Mouse (Mus musculus): Measurements from ENCODE around the gene Armc6. TPM values are rescaled to one million over a fixed set of nuclear protein-coding genes. Genes with fewer than 3 reads are reported as not detected.
"Not testable (repeated sequence)": the region's sequence is repeated elsewhere in the genome, so short reads cannot be mapped to it uniquely, and the experiment has no call there.

Armc6 gene
- polyA plus RNA-seq, 1 experiment from 2014 or later: 33.4 TPM

DNA sequence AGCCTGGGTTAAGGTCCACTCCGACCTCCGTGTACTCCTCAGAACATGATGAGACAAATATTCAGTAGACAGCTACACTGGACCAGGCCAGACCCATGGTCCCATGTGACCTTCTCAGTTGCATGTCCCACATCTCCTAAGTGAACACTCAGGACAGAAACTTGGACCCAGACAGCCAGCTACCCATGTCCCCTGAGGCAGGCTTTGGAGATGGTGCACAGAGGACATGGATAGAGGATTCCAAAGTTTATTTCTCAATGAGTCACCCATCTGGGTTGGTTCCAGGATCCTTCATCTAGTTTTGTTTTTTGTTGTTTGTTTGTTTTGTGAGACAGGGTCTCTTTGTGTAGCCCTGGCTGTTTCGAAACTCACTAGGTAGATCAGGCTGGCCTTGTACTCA lies 13.4 kb downstream of the Armc6 start:
- Histone ChIP-seq H3K27ac (replicated peaks; ENCODE audit: low read depth, low read length) (no peak overlapping the region), H3K4me2 (ENCODE audit: low read depth, low read length) (no peak overlapping the region), H3K4me3 (ENCODE audit: low read depth, low read length) (no peak overlapping the region), H3K36me3 (ENCODE audit: control insufficient read depth, insufficient read depth, low read length) (peaks cover 44% of the 10 kb centered on the region), H3K27me3 (replicated peaks; ENCODE audit: control insufficient read depth, insufficient read depth, low read length) (no peaks in the 10 kb centered on the region), H3K9me3 (ENCODE audit: control insufficient read depth, low read length) (no peaks in the 10 kb centered on the region), H3K4me1 (ENCODE audit: control insufficient read depth, insufficient read depth, low read length) (no peaks in the 10 kb centered on the region), H3K9ac (ENCODE audit: low read depth, low read length) (no peak overlapping the region)
- ATAC-seq (ENCODE audit: low read depth) (no peak), DNase-seq (ENCODE audit: low spot score) (no peak)
- 77% methylated on average over 3 of the region's 3 CpGs for WGBS

- 67% methylated on average over 6 of the region's 8 CpGs for WGBS
- Histone ChIP-seq H3K4me2 (ENCODE audit: low read depth, low read length) (no peak overlapping the region), H3K27me3 (replicated peaks; ENCODE audit: control insufficient read depth, insufficient read depth, low read length) (no peaks in the 10 kb centered on the region), H3K36me3 (ENCODE audit: control insufficient read depth, insufficient read depth, low read length) (peaks cover 38% of the 10 kb centered on the region), H3K27ac (replicated peaks; ENCODE audit: low read depth, low read length) (no peak overlapping the region), H3K9ac (ENCODE audit: low read depth, low read length) (no peak overlapping the region), H3K4me1 (ENCODE audit: control insufficient read depth, insufficient read depth, low read length) (no peaks in the 10 kb centered on the region), H3K9me3 (ENCODE audit: control insufficient read depth, low read length) (no peaks in the 10 kb centered on the region), H3K4me3 (ENCODE audit: low read depth, low read length) (no peak overlapping the region)
- no peak for DNase-seq (ENCODE audit: low spot score)
- ATAC-seq (ENCODE audit: low read depth): no peak
These were observed 13.9 kb downstream of the Armc6 start for GRCm38 (mm10) chr8:70220236-70220840.

DNA sequence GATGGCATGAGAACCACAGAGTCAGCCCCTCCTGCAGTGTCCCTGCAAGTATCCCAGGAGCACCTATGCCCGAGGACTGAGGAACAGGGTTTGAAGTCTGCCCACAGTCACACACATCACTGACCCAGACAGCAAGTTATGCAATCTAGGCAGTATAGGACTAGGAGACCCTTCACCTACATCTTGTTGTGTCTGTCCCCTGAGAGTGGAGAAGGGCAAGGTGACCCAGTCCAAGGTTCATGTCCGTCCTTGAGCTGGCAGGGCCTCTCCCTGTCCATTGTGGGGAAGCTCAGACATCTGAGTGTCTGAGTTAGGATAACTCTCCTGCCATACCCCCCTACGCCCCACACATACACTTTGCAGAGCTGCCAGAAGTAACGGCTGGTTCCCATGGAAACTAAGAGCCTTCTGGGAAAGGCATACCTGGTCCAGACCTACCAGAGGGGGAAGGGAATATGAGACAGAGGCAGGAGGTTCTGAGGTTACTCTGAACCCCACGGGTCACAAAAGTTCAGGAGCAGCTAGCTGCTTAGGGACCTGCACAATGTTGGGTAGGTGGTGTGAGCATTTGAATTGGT lies 15.1 kb downstream of the Armc6 start:
- H3K4me3 ChIP-seq (ENCODE audit: low read depth, low read length): no peak overlapping the region
- no peaks in the 10 kb centered on the region for H3K4me1 ChIP-seq (ENCODE audit: control insufficient read depth, insufficient read depth, low read length)
- H3K9me3 ChIP-seq (ENCODE audit: control insufficient read depth, low read length): no peaks in the 10 kb centered on the region
- H3K9ac ChIP-seq (ENCODE audit: low read depth, low read length): no peak overlapping the region
- H3K4me2 ChIP-seq (ENCODE audit: low read depth, low read length): no peak overlapping the region
- WGBS: 58% methylated on average over 5 of the region's 5 CpGs
- H3K27ac ChIP-seq (replicated peaks; ENCODE audit: low read depth, low read length): no peak overlapping the region
- ATAC-seq (ENCODE audit: low read depth) (no peak), DNase-seq (ENCODE audit: low spot score) (no peak)
- H3K27me3 ChIP-seq (replicated peaks; ENCODE audit: control insufficient read depth, insufficient read depth, low read length): no peaks in the 10 kb centered on the region
- H3K36me3 ChIP-seq (ENCODE audit: control insufficient read depth, insufficient read depth, low read length): peaks cover 27% of the 10 kb centered on the region

GRCm38 (mm10) chr8:70217441-70217840 lies 16.8 kb downstream of the Armc6 start:
- H3K4me2 ChIP-seq (ENCODE audit: low read depth, low read length): no peak overlapping the region
- no peaks in the 10 kb centered on the region for H3K9me3 ChIP-seq (ENCODE audit: control insufficient read depth, low read length)
- ATAC-seq (ENCODE audit: low read depth) (no peak), DNase-seq (ENCODE audit: low spot score) (no peak)
- H3K27me3 ChIP-seq (replicated peaks; ENCODE audit: control insufficient read depth, insufficient read depth, low read length): no peaks in the 10 kb centered on the region
- H3K4me1 ChIP-seq (ENCODE audit: control insufficient read depth, insufficient read depth, low read length): no peaks in the 10 kb centered on the region
- no peak overlapping the region for H3K4me3 ChIP-seq (ENCODE audit: low read depth, low read length)
- H3K9ac ChIP-seq (ENCODE audit: low read depth, low read length): no peak overlapping the region
- no peak overlapping the region for H3K27ac ChIP-seq (replicated peaks; ENCODE audit: low read depth, low read length)
- H3K36me3 ChIP-seq (ENCODE audit: control insufficient read depth, insufficient read depth, low read length): peaks cover 12% of the 10 kb centered on the region

- H3K9me3 ChIP-seq (ENCODE audit: control insufficient read depth, low read length): no peaks in the 10 kb centered on the region
- no peaks in the 10 kb centered on the region for H3K27me3 ChIP-seq (replicated peaks; ENCODE audit: control insufficient read depth, insufficient read depth, low read length)
- peaks cover 3% of the 10 kb centered on the region; the same call in 1 of the 2 replicates for H3K36me3 ChIP-seq (ENCODE audit: control insufficient read depth, insufficient read depth, low read length)
- H3K4me1 ChIP-seq (ENCODE audit: control insufficient read depth, insufficient read depth, low read length): no peaks in the 10 kb centered on the region
- no peak overlapping the region for H3K4me2 ChIP-seq (ENCODE audit: low read depth, low read length)
- H3K9ac ChIP-seq (ENCODE audit: low read depth, low read length): no peak overlapping the region
- no peak overlapping the region for H3K27ac ChIP-seq (replicated peaks; ENCODE audit: low read depth, low read length)
- no CpG with 5 or more reads among the region's 1 CpGs for WGBS
- no peak overlapping the region for H3K4me3 ChIP-seq (ENCODE audit: low read depth, low read length)
- ATAC-seq (ENCODE audit: low read depth): no peak
- no peak for DNase-seq (ENCODE audit: low spot score)
These were observed 17.7 kb downstream of the Armc6 start for GRCm38 (mm10) chr8:70216566-70216965.

GRCm38 (mm10) chr8:70216161-70216560 lies 18.1 kb downstream of the Armc6 start:
- not testable (repeated sequence) for H3K4me3 ChIP-seq (ENCODE audit: low read depth, low read length); H3K27ac ChIP-seq (replicated peaks; ENCODE audit: low read depth, low read length); ATAC-seq (ENCODE audit: low read depth); DNase-seq (ENCODE audit: low spot score); H3K4me1 ChIP-seq (ENCODE audit: control insufficient read depth, insufficient read depth, low read length); H3K4me2 ChIP-seq (ENCODE audit: low read depth, low read length); H3K36me3 ChIP-seq (ENCODE audit: control insufficient read depth, insufficient read depth, low read length); H3K9ac ChIP-seq (ENCODE audit: low read depth, low read length); H3K9me3 ChIP-seq (ENCODE audit: control insufficient read depth, low read length); H3K27me3 ChIP-seq (replicated peaks; ENCODE audit: control insufficient read depth, insufficient read depth, low read length)
- WGBS: 71% methylated on average over 3 of the region's 3 CpGs

- H3K9me3 ChIP-seq (ENCODE audit: control insufficient read depth, low read length): no peaks in the 10 kb centered on the region
- no peak overlapping the region for H3K4me3 ChIP-seq (ENCODE audit: low read depth, low read length)
- DNase-seq (ENCODE audit: low spot score) (no peak), ATAC-seq (ENCODE audit: low read depth) (no peak)
- H3K36me3 ChIP-seq (ENCODE audit: control insufficient read depth, insufficient read depth, low read length): no peaks in the 10 kb centered on the region
- no peak overlapping the region for H3K27ac ChIP-seq (replicated peaks; ENCODE audit: low read depth, low read length)
- peaks cover 6% of the 10 kb centered on the region; the same call in 1 of the 2 replicates for H3K27me3 ChIP-seq (replicated peaks; ENCODE audit: control insufficient read depth, insufficient read depth, low read length)
- 73% methylated on average over 5 of the region's 5 CpGs for WGBS
- peaks cover 13% of the 10 kb centered on the region; the same call in 1 of the 2 replicates for H3K4me1 ChIP-seq (ENCODE audit: control insufficient read depth, insufficient read depth, low read length)
- no peak overlapping the region for H3K4me2 ChIP-seq (ENCODE audit: low read depth, low read length)
- no peak overlapping the region for H3K9ac ChIP-seq (ENCODE audit: low read depth, low read length)
These were observed 19.2 kb downstream of the Armc6 start for GRCm38 (mm10) chr8:70215092-70215491.

GRCm38 (mm10) chr8:70214411-70214810 lies 19.9 kb downstream of the Armc6 start:
- WGBS: 54% methylated on average over 3 of the region's 3 CpGs
- H3K36me3 ChIP-seq (ENCODE audit: control insufficient read depth, insufficient read depth, low read length): no peaks in the 10 kb centered on the region
- peaks cover 13% of the 10 kb centered on the region; the same call in 1 of the 2 replicates for H3K4me1 ChIP-seq (ENCODE audit: control insufficient read depth, insufficient read depth, low read length)
- H3K4me3 ChIP-seq (ENCODE audit: low read depth, low read length): no peak overlapping the region
- peaks cover 6% of the 10 kb centered on the region; the same call in 1 of the 2 replicates for H3K27me3 ChIP-seq (replicated peaks; ENCODE audit: control insufficient read depth, insufficient read depth, low read length)
- DNase-seq (ENCODE audit: low spot score) (no peak), ATAC-seq (ENCODE audit: low read depth) (no peak)
- H3K4me2 ChIP-seq (ENCODE audit: low read depth, low read length): no peak overlapping the region
- no peak overlapping the region for H3K9ac ChIP-seq (ENCODE audit: low read depth, low read length)
- no peak overlapping the region for H3K27ac ChIP-seq (replicated peaks; ENCODE audit: low read depth, low read length)
- no peaks in the 10 kb centered on the region for H3K9me3 ChIP-seq (ENCODE audit: control insufficient read depth, low read length)
